Mouse (Mus musculus): ENCODE data around the gene Ikzf1. TPM values are rescaled to one million over a fixed set of nuclear protein-coding genes. Genes with fewer than 3 reads are reported as not detected.

Ikzf1 gene
- polyA plus RNA-seq, 1 experiment, result 21.9 TPM

- H3K36me3 ChIP-seq (ENCODE audit: control insufficient read depth, insufficient read depth, low read length), result no peaks in the 10 kb centered on the region
- TF ChIP-seq CTCF (IDR thresholded peaks at IDR 0.05; ENCODE audit: extremely low read depth, insufficient read length, insufficient replicate concordance, low read depth, low read length) (no peak), POLR2A (IDR thresholded peaks at IDR 0.05; ENCODE audit: low read depth, low read length) (no peak)
- H3K4me1 ChIP-seq (ENCODE audit: control insufficient read depth, insufficient read depth, insufficient read length, low read length), result no peaks in the 10 kb centered on the region; the same call in 1 of the 2 replicates
- peaks cover 10% of the 10 kb centered on the region for H3K27me3 ChIP-seq (ENCODE audit: control insufficient read depth, insufficient read depth, low read length)
- H3K27ac ChIP-seq (ENCODE audit: insufficient read depth, low read depth, low read length), result peak overlapping the region; percentile 76
- H3K4me3 ChIP-seq (ENCODE audit: low read depth, low read length), result peak overlapping the region; percentile 49
- 69% methylated on average over 11 of the region's 11 CpGs for WGBS
Measured at GRCm38 (mm10) chr11:11690059-11690844, 5.4 kb downstream of the Ikzf1 start.

- WGBS, result 79% methylated on average over 8 of the region's 8 CpGs
- peaks cover 4% of the 10 kb centered on the region for H3K27me3 ChIP-seq (ENCODE audit: control insufficient read depth, insufficient read depth, low read length)
- no peaks in the 10 kb centered on the region; the same call in 1 of the 2 replicates for H3K4me1 ChIP-seq (ENCODE audit: control insufficient read depth, insufficient read depth, insufficient read length, low read length)
- no peak overlapping the region; the same call in 1 of the 2 replicates for H3K27ac ChIP-seq (ENCODE audit: insufficient read depth, low read depth, low read length)
- H3K36me3 ChIP-seq (ENCODE audit: control insufficient read depth, insufficient read depth, low read length), result no peaks in the 10 kb centered on the region
- TF ChIP-seq POLR2A (IDR thresholded peaks at IDR 0.05; ENCODE audit: low read depth, low read length), result no peak
- TF ChIP-seq CTCF (IDR thresholded peaks at IDR 0.05; ENCODE audit: extremely low read depth, insufficient read length, insufficient replicate concordance, low read depth, low read length), result no peak
- no peak overlapping the region for H3K4me3 ChIP-seq (ENCODE audit: low read depth, low read length)
Measured at GRCm38 (mm10) chr11:11690845-11691196, 6.0 kb downstream of the Ikzf1 start.

- Histone ChIP-seq H3K4me1 (ENCODE audit: control insufficient read depth, insufficient read depth, insufficient read length, low read length) (no peaks in the 10 kb centered on the region; the same call in 1 of the 2 replicates), H3K27ac (ENCODE audit: insufficient read depth, low read depth, low read length) (peak overlapping the region; percentile 70), H3K36me3 (ENCODE audit: control insufficient read depth, insufficient read depth, low read length) (no peaks in the 10 kb centered on the region), H3K4me3 (ENCODE audit: low read depth, low read length) (no peak overlapping the region), H3K27me3 (ENCODE audit: control insufficient read depth, insufficient read depth, low read length) (no peaks in the 10 kb centered on the region)
- TF ChIP-seq CTCF (IDR thresholded peaks at IDR 0.05; ENCODE audit: extremely low read depth, insufficient read length, insufficient replicate concordance, low read depth, low read length) (no peak), POLR2A (IDR thresholded peaks at IDR 0.05; ENCODE audit: low read depth, low read length) (no peak)
- WGBS, result 70% methylated on average over 14 of the region's 14 CpGs
Measured at GRCm38 (mm10) chr11:11691324-11692058, 6.7 kb downstream of the Ikzf1 start.

GRCm38 (mm10) chr11:11692558-11693166 lies 7.9 kb downstream of the Ikzf1 start:
- Histone ChIP-seq H3K27me3 (ENCODE audit: control insufficient read depth, insufficient read depth, low read length) (no peaks in the 10 kb centered on the region), H3K4me3 (ENCODE audit: low read depth, low read length) (no peak overlapping the region), H3K36me3 (ENCODE audit: control insufficient read depth, insufficient read depth, low read length) (no peaks in the 10 kb centered on the region), H3K4me1 (ENCODE audit: control insufficient read depth, insufficient read depth, insufficient read length, low read length) (no peaks in the 10 kb centered on the region; the same call in 1 of the 2 replicates), H3K27ac (ENCODE audit: insufficient read depth, low read depth, low read length) (peak overlapping the region; percentile 39)
- 73% methylated on average over 10 of the region's 10 CpGs for WGBS
- no peak for TF ChIP-seq POLR2A (IDR thresholded peaks at IDR 0.05; ENCODE audit: low read depth, low read length)
- TF ChIP-seq CTCF (IDR thresholded peaks at IDR 0.05; ENCODE audit: extremely low read depth, insufficient read length, insufficient replicate concordance, low read depth, low read length), result no peak

- WGBS, result 88% methylated on average over 3 of the region's 3 CpGs
- Histone ChIP-seq H3K4me1 (ENCODE audit: control insufficient read depth, insufficient read depth, insufficient read length, low read length) (no peaks in the 10 kb centered on the region; the same call in 1 of the 2 replicates), H3K36me3 (ENCODE audit: control insufficient read depth, insufficient read depth, low read length) (no peaks in the 10 kb centered on the region), H3K4me3 (ENCODE audit: low read depth, low read length) (no peak overlapping the region), H3K27me3 (ENCODE audit: control insufficient read depth, insufficient read depth, low read length) (no peaks in the 10 kb centered on the region), H3K27ac (ENCODE audit: insufficient read depth, low read depth, low read length) (peak overlapping the region; percentile 5; the same call in 1 of the 2 replicates)
- TF ChIP-seq POLR2A (IDR thresholded peaks at IDR 0.05; ENCODE audit: low read depth, low read length) (no peak), CTCF (IDR thresholded peaks at IDR 0.05; ENCODE audit: extremely low read depth, insufficient read length, insufficient replicate concordance, low read depth, low read length) (no peak)
Measured at GRCm38 (mm10) chr11:11693446-11693845, 8.6 kb downstream of the Ikzf1 start.

GRCm38 (mm10) chr11:11694072-11694471 lies 9.3 kb downstream of the Ikzf1 start:
- 59% methylated on average over 2 of the region's 2 CpGs for WGBS
- no peak for TF ChIP-seq POLR2A (IDR thresholded peaks at IDR 0.05; ENCODE audit: low read depth, low read length)
- TF ChIP-seq CTCF (IDR thresholded peaks at IDR 0.05; ENCODE audit: extremely low read depth, insufficient read length, insufficient replicate concordance, low read depth, low read length), result no peak
- no peaks in the 10 kb centered on the region; the same call in 1 of the 2 replicates for H3K4me1 ChIP-seq (ENCODE audit: control insufficient read depth, insufficient read depth, insufficient read length, low read length)
- no peaks in the 10 kb centered on the region for H3K36me3 ChIP-seq (ENCODE audit: control insufficient read depth, insufficient read depth, low read length)
- peak overlapping the region; percentile 39; the same call in 1 of the 2 replicates for H3K27ac ChIP-seq (ENCODE audit: insufficient read depth, low read depth, low read length)
- H3K27me3 ChIP-seq (ENCODE audit: control insufficient read depth, insufficient read depth, low read length), result no peaks in the 10 kb centered on the region
- H3K4me3 ChIP-seq (ENCODE audit: low read depth, low read length), result no peak overlapping the region

Data from small intestine, adult 2 months (tissue).